Mouse (Mus musculus) MEL (cell line): ENCODE measurements at regions not wholly inside any gene's neighbourhood (a gene's known extent, or its start where the extent isn't known, plus 50 kb on each side); places are given as distances from the start of the nearest gene placed in this dataset.

Experiments used
- DNase-seq: peaks from one replicate; pipeline ENCODE4 v3.0.0; 2011; ENCODE audit warnings: low read depth, low spot score
- H3K27ac ChIP-seq: 2 replicates; pipeline ENCODE4 v1.5.1; 2012; ENCODE audit warnings: low read depth, mild to moderate bottlenecking, control low read depth, low read length, moderate library complexity; ENCODE audit not compliant: control insufficient read depth
- H3K27me3 ChIP-seq, 2 experiments: fragments of 150-350 bp in 1 of 2; sonication (generic) in 1 of 2; 2 replicates each; pipeline ENCODE4 v1.6.1; 2012; ENCODE audit warnings: low read length in 2 of 2, mild to moderate bottlenecking in 2 of 2, improper control_type of control experiment in 1 of 2, moderate library complexity in 1 of 2; ENCODE audit not compliant: insufficient read depth in 2 of 2, control insufficient read depth in 1 of 2
- H3K36me3 ChIP-seq, 2 experiments: 2 replicates each; pipeline ENCODE4 v1.6.1; 2012 to 2014; ENCODE audit warnings: low read length in 2 of 2, improper control_type of control experiment in 1 of 2, inconsistent platforms in 1 of 2, mild to moderate bottlenecking in 1 of 2; ENCODE audit not compliant: insufficient read depth in 2 of 2, control insufficient read depth in 1 of 2
- H3K4me1 ChIP-seq, 2 experiments: fragments of 150-350 bp in 1 of 2; sonication (generic) in 1 of 2; 2 replicates each; pipeline ENCODE4 v1.6.1; 2012; ENCODE audit warnings: low read length in 2 of 2, improper control_type of control experiment in 1 of 2, mild to moderate bottlenecking in 1 of 2; ENCODE audit not compliant: insufficient read depth in 2 of 2, control insufficient read depth in 1 of 2
- H3K4me3 ChIP-seq, 2 experiments: fragments of 150-350 bp in 1 of 2; sonication (generic) in 1 of 2; 2 replicates each; pipeline ENCODE4 v1.5.1; 2012; ENCODE audit warnings: low read depth in 2 of 2, low read length in 2 of 2, mild to moderate bottlenecking in 2 of 2, moderate library complexity in 2 of 2, control low read depth in 1 of 2, improper control_type of control experiment in 1 of 2; ENCODE audit not compliant: control insufficient read depth in 1 of 2, insufficient read depth in 1 of 2
- H3K79me2 ChIP-seq: 2 replicates; pipeline ENCODE4 v1.6.1; 2012; ENCODE audit warnings: mild to moderate bottlenecking, low read length, moderate library complexity; ENCODE audit not compliant: control insufficient read depth, poor library complexity, insufficient read depth
- H3K9ac ChIP-seq: 2 replicates; pipeline ENCODE4 v1.6.1; 2012; ENCODE audit warnings: low read depth, mild to moderate bottlenecking, control low read depth, low read length, moderate library complexity; ENCODE audit not compliant: control insufficient read depth, poor library complexity, severe bottlenecking
- H3K9me3 ChIP-seq: fragments of 150-350 bp; sonication (generic); replicated peaks from 2 replicates; pipeline ENCODE4 v1.6.1; 2012; ENCODE audit warnings: mild to moderate bottlenecking, low read length, improper control_type of control experiment, moderate library complexity; ENCODE audit not compliant: insufficient read depth
- BHLHE40 ChIP-seq: IDR thresholded peaks from 2 replicates; pipeline ENCODE4 v1.6.1; 2012; ENCODE audit warnings: low read depth, mild to moderate bottlenecking, inconsistent platforms, low read length, improper control_type of control experiment, borderline replicate concordance
- CHD1 ChIP-seq: IDR thresholded peaks from 2 replicates; pipeline ENCODE4 v1.6.1; 2012; ENCODE audit warnings: low read depth, mild to moderate bottlenecking, inconsistent platforms, low read length, improper control_type of control experiment
- CHD2 ChIP-seq: IDR thresholded peaks from 2 replicates; pipeline ENCODE4 v1.6.1; 2011; ENCODE audit warnings: low read length, improper control_type of control experiment
- CTCF ChIP-seq, 3 experiments: IDR thresholded peaks in 2 of 3; conservative IDR thresholded peaks in 1 of 3; 2 replicates each; pipeline ENCODE4 v1.5.1; 2011 to 2012; ENCODE audit warnings: low read length in 3 of 3, low read depth in 2 of 3, mild to moderate bottlenecking in 2 of 3, improper control_type of control experiment in 1 of 3, inconsistent platforms in 1 of 3, mixed read lengths in 1 of 3, moderate library complexity in 1 of 3; ENCODE audit not compliant: control insufficient read depth in 1 of 3, insufficient read depth in 1 of 3, poor library complexity in 1 of 3, severe bottlenecking in 1 of 3
- EP300 ChIP-seq, 2 experiments: IDR thresholded peaks; 2 replicates each; pipeline ENCODE4 v1.6.1; 2011; ENCODE audit warnings: improper control_type of control experiment in 2 of 2, low read length in 2 of 2, low read depth in 1 of 2, mild to moderate bottlenecking in 1 of 2
- GABPA ChIP-seq: IDR thresholded peaks from 2 replicates; pipeline ENCODE4 v1.6.1; 2012; ENCODE audit warnings: low read depth, mild to moderate bottlenecking, inconsistent platforms, low read length, improper control_type of control experiment, moderate library complexity
- GATA1 ChIP-seq: IDR thresholded peaks from 2 replicates; pipeline ENCODE4 v1.6.1; 2011; ENCODE audit warnings: low read depth, low read length, improper control_type of control experiment
- KAT2A ChIP-seq: conservative IDR thresholded peaks from 2 replicates; pipeline ENCODE4 v1.6.1; 2012; ENCODE audit warnings: low read depth, low read length, improper control_type of control experiment, inconsistent platforms
- MAFK ChIP-seq: IDR thresholded peaks from 2 replicates; pipeline ENCODE4 v1.6.1; 2011; ENCODE audit warnings: low read depth, mild to moderate bottlenecking, low read length, improper control_type of control experiment, borderline replicate concordance
- MYB ChIP-seq: IDR thresholded peaks from 2 replicates; pipeline ENCODE4 v1.6.1; 2011; ENCODE audit warnings: mild to moderate bottlenecking, low read depth, low read length, improper control_type of control experiment
- MYC ChIP-seq: IDR thresholded peaks from 2 replicates; pipeline ENCODE4 v1.6.1; 2011; ENCODE audit warnings: low read depth, mild to moderate bottlenecking, low read length, improper control_type of control experiment, moderate library complexity
- POLR2AphosphoS5 ChIP-seq: IDR thresholded peaks from 2 replicates; pipeline ENCODE4 v1.6.1; 2012; ENCODE audit warnings: low read depth, borderline replicate concordance, mild to moderate bottlenecking, inconsistent platforms, low read length, moderate library complexity, mixed read lengths
- RAD21 ChIP-seq: IDR thresholded peaks from 2 replicates; pipeline ENCODE4 v1.6.1; 2011; ENCODE audit warnings: mild to moderate bottlenecking, low read depth, low read length, improper control_type of control experiment
- RCOR1 ChIP-seq: IDR thresholded peaks from 2 replicates; pipeline ENCODE4 v1.6.1; 2012; ENCODE audit warnings: low read depth, mild to moderate bottlenecking, inconsistent platforms, low read length, improper control_type of control experiment
- SMC3 ChIP-seq: IDR thresholded peaks from 2 replicates; pipeline ENCODE4 v1.6.1; 2011; ENCODE audit warnings: low read depth, low read length, improper control_type of control experiment
- TBP ChIP-seq: IDR thresholded peaks from 2 replicates; pipeline ENCODE4 v1.8.0; 2011; ENCODE audit warnings: low read depth, low read length, improper control_type of control experiment
- USF1 ChIP-seq: IDR thresholded peaks from 2 replicates; pipeline ENCODE4 v1.6.1; 2014; ENCODE audit warnings: low read depth, mild to moderate bottlenecking, inconsistent platforms, low read length, improper control_type of control experiment, moderate library complexity
- USF2 ChIP-seq, 2 experiments: IDR thresholded peaks; 2 replicates each; pipeline ENCODE4 v1.6.1; 2011 to 2012; ENCODE audit warnings: improper control_type of control experiment in 2 of 2, low read length in 2 of 2, borderline replicate concordance in 1 of 2, inconsistent platforms in 1 of 2, low read depth in 1 of 2, mild to moderate bottlenecking in 1 of 2; ENCODE audit not compliant: insufficient read depth in 1 of 2
- ZKSCAN1 ChIP-seq: IDR thresholded peaks from 2 replicates; pipeline ENCODE4 v1.6.1; 2012; ENCODE audit warnings: low read depth, mild to moderate bottlenecking, inconsistent platforms, low read length, improper control_type of control experiment, moderate library complexity
- ZMIZ1 ChIP-seq: IDR thresholded peaks from 2 replicates; pipeline ENCODE4 v1.6.1; 2012; ENCODE audit warnings: low read depth, mild to moderate bottlenecking, inconsistent platforms, low read length, improper control_type of control experiment, moderate library complexity
- ZNF384 ChIP-seq: IDR thresholded peaks from 2 replicates; pipeline ENCODE4 v1.6.1; 2012; ENCODE audit warnings: low read depth, mild to moderate bottlenecking, inconsistent platforms, low read length, improper control_type of control experiment

- Histone ChIP-seq H3K36me3 (no peaks in the 10 kb centered on the region), H3K27ac (no peak overlapping the region), H3K4me3 (no peak overlapping the region), H3K27me3 (no peaks in the 10 kb centered on the region), H3K79me2 (no peaks in the 10 kb centered on the region), H3K9me3 (no peaks in the 10 kb centered on the region)
- no peak for DNase-seq
- no peak for TF ChIP-seq ZNF384
- TF ChIP-seq, all 39 proteins: peak for 0
- no peak overlapping the region for H3K9ac ChIP-seq
- no peaks in the 10 kb centered on the region for H3K4me1 ChIP-seq
Measured at GRCm38 (mm10) chr14:100558378-100558777, 273.9 kb upstream of the Klf12 start.

- H3K4me1 ChIP-seq, result no peaks in the 10 kb centered on the region
- H3K79me2 ChIP-seq, result no peaks in the 10 kb centered on the region
- H3K4me3 ChIP-seq, result no peak overlapping the region
- H3K27ac ChIP-seq, result no peak overlapping the region
- no peaks in the 10 kb centered on the region for H3K27me3 ChIP-seq
- no peak for DNase-seq
- H3K36me3 ChIP-seq, result no peaks in the 10 kb centered on the region
- H3K9me3 ChIP-seq, result no peaks in the 10 kb centered on the region
- TF ChIP-seq KAT2A, result no peak
- TF ChIP-seq USF1, result no peak
- no peak for TF ChIP-seq CHD1
- TF ChIP-seq EP300 (IDR thresholded peaks at IDR 0.05; ENCODE audit: low read depth in 1 of 2, low read length in 2 of 2), result no peak
- TF ChIP-seq GABPA, result no peak
- no peak for TF ChIP-seq CTCF (IDR thresholded peaks at IDR 0.05 in 2 of 3, conservative IDR thresholded peaks at IDR 0.05 in 1 of 3; ENCODE audit: control insufficient read depth in 1 of 3, insufficient read depth in 1 of 3, low read depth in 2 of 3, low read length in 3 of 3, poor library complexity in 1 of 3, severe bottlenecking in 1 of 3)
- no peak for TF ChIP-seq ZKSCAN1
- no peak for TF ChIP-seq RCOR1
- no peak for TF ChIP-seq TBP
- no peak for TF ChIP-seq USF2 (IDR thresholded peaks at IDR 0.05; ENCODE audit: borderline replicate concordance in 1 of 2, insufficient read depth in 1 of 2, low read depth in 1 of 2, low read length in 2 of 2)
- TF ChIP-seq ZMIZ1, result no peak
- no peak for TF ChIP-seq GATA1
- TF ChIP-seq CHD2, result no peak
- no peak for TF ChIP-seq RAD21
- no peak for TF ChIP-seq MAFK
- no peak for TF ChIP-seq MYB
- TF ChIP-seq SMC3, result no peak
- no peak for TF ChIP-seq POLR2AphosphoS5
- no peak for TF ChIP-seq MYC
- no peak for TF ChIP-seq BHLHE40
- TF ChIP-seq, all 39 proteins: peak for 0
- no peak overlapping the region for H3K9ac ChIP-seq
Measured at GRCm38 (mm10) chr14:100552466-100552865, 268.0 kb upstream of the Klf12 start.
